Mouse (Mus musculus): ENCODE data around the gene Cox17.

GRCm38 (mm10) chr16:38366231-38366630 lies 19.4 kb downstream of the Cox17 start:
- TF ChIP-seq CTCF (IDR thresholded peaks at IDR 0.05; ENCODE audit: borderline replicate concordance, insufficient read depth, low read depth, low read length) (no peak), POLR2A (IDR thresholded peaks at IDR 0.05; ENCODE audit: borderline replicate concordance, insufficient read depth, low read length) (no peak)

Data from cerebellum, adult 2 months (tissue).